Mouse (Mus musculus) T-helper 1 cell (primary cell): ENCODE results near the gene Timm8b.
"Not testable (repeated sequence)": the region's sequence is repeated elsewhere in the genome, so short reads cannot be mapped to it uniquely, and the experiment has no call there.

Source experiments
- in situ Hi-C: fragments of 300-600 bp; cut with MboI, MseI; formaldehyde crosslinking; loops from one replicate; pipeline ENCODE4 v1.15.1; 2025; ENCODE audit warnings: high pct_unique_total_duplicates

Timm8b gene

GRCm38 (mm10) chr9:50601536-50601935 lies 2.2 kb upstream of the Timm8b start:
- in situ Hi-C loops: loop anchor here (25.0 kb wide), 1 partner anchor 1539 kb away; the partner anchor contains the start of gene Zw10

GRCm38 (mm10) chr9:50602055-50602845 lies 1.5 kb upstream of the Timm8b start:
- in situ Hi-C loops: loop anchor here (25.0 kb wide), 1 partner anchor 1540 kb away; the partner anchor contains the start of gene Zw10

DNA sequence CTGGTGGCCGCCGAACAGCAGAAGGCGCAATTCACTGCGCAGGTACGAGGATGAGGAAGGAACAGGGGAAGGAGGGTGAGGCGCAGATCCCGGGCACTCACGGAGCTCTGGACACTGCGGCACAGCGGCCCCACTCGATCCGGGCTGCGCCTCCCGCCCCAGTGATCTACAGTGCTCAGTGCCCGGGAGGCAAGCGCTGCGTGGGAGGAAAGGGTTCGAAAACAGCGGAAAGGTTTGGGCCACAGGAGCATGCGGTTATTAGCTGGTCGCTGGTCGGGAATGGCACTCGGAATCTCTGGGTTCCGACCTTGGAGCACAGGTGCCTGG lies 251 bp downstream of the Timm8b start:
- in situ Hi-C loops: loop anchor here (25.0 kb wide), 1 partner anchor 1542 kb away; the partner anchor contains the start of gene Zw10

- in situ Hi-C loops: loop anchor here (25.0 kb wide), 1 partner anchor 1542 kb away; the partner anchor contains the start of gene Zw10
These were observed 628 bp downstream of the Timm8b start for GRCm38 (mm10) chr9:50604338-50604737.

DNA sequence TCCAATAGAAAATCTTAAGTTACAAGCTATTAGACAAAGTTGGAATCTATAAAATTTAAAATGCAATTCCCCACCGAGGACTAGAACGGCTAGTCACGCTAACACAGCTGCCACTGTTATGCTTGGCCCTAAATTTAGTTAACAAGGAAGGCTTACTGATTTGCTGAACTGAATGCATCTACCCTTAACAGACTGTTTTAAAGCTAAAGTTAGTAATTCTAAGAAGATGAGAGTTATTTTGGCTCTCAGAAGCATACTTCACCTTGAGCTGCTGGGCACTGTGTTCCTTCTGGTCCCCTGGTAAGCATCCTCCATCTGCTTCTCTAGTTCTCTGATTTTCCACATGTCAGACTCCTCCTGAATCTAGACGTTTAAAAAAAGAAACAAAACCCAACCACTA lies 8.4 kb downstream of the Timm8b start:
- in situ Hi-C loops: loop anchor here (25.0 kb wide), 1 partner anchor 1550 kb away; the partner anchor contains the start of gene Zw10

- in situ Hi-C loops: loop anchor here (25.0 kb wide), 1 partner anchor 1554 kb away; the partner anchor contains the start of gene Zw10
These were observed 12.5 kb downstream of the Timm8b start for GRCm38 (mm10) chr9:50616161-50616560.

- in situ Hi-C loops: loop anchor here (25.0 kb wide), 1 partner anchor 1555 kb away; the partner anchor contains the start of gene Zw10
These were observed 13.3 kb downstream of the Timm8b start, which contains the start of the genes Pih1d2 and Nkapd1 for GRCm38 (mm10) chr9:50616766-50617603. Pih1d2 (plus strand) TSS chr9:50617321. Nkapd1 (minus strand) TSS chr9:50617464.

DNA sequence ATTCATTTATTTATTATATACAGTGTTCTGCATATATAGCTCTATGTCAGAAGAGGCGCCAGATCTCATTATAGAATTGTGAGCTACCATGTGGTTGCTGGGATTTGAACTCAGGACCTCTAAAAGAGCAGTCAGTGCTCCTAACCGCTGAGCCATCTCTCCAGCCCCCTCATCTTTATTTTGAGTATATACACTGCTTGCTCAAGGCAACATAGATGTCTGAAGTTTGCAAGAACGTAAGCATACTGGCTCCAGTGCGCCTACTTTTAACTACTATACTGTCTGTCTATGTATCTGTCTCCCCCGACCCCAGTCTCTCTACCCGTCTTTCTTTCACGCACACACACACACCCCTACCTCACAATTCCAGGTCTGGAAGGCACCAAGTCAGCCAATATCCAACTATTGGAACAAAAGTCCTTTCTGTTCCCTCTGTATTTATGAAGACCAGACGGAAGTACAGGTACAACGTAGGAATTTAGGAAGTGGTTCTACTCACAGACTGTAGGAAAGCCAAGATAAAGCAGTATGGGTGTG lies 14.2 kb downstream of the Timm8b start:
- in situ Hi-C loops: loop anchor here (25.0 kb wide), 1 partner anchor 1556 kb away; the partner anchor contains the start of gene Zw10

DNA sequence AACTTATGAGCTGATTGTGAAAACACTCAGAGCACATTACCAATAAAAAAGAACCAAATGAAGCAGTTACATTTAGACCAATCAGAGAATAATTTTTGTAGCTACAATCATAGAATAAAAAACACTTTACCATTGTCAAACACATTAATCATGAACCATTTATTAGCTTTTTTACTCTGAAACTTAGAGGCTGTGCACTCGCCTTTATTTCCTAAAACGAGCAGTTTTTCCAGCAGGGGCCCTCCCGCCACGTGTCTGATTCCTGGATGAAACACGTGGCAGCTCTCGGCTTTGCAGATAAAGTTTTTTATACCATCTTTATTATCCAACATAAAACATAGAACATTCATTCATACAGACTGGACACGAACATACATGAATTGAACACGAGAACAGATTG lies 27.2 kb downstream of the Timm8b start:
- in situ Hi-C loops: not testable (repeated sequence)

DNA sequence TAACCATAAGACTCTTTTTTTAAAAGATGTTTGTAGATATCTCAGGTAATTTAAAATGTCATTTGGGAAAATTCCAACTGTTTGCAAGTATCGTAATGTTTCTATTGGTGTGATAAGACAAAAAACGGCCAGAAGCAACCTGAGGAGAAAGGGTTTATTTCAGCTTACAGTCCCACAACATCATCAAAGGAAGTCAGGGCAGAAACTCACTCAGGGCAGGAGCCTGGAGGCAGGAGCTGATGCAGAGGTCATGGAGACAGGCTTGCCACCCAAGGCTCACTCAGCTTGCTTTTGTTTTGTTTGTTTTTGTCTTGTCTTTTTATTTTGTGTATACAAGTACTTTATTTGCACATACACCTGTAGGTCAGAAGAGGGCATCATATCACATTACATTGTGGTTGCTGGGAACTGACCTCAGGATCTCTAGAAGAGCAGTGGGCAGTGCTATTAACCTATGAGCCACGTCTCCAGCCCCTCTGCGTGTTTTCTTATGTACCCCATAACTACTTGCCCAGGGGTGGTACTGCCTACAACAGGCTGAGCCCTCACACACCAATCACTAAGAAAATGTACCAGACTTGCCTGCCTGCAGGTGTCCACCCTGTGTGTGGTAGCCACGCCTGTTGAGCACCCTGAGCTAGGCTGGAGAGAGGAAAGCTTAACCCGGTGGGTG lies 28.4 kb downstream of the Timm8b start:
- in situ Hi-C loops: no loop called here

GRCm38 (mm10) chr9:50633059-50633458 lies 29.3 kb downstream of the Timm8b start:
- in situ Hi-C loops: no loop called here

DNA sequence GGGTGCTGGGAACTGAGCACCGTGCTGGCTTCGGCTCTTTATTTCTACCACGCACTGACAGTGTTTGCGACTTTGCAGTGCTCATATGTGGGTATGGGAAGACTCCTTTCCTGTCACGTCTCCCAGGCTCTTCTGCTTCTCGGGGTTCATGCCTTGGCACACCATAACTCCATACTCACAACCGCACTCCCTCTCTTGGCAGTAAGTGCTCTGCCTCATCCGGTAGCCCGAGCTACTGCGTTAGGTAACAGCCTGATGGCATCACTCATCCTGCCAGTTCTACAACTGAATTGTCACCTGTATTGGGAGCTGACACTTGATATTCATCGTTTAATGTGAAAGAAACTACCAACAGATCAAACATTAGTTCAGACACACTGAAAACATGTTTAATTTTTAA lies 30.6 kb downstream of the Timm8b start:
- in situ Hi-C loops: no loop called here

GRCm38 (mm10) chr9:50646826-50647370 lies 43.2 kb downstream of the Timm8b start:
- in situ Hi-C loops: loop anchor here (10.0 kb wide), 1 partner anchor 1732 kb away; the partner anchor contains the start of gene Htr3a

DNA sequence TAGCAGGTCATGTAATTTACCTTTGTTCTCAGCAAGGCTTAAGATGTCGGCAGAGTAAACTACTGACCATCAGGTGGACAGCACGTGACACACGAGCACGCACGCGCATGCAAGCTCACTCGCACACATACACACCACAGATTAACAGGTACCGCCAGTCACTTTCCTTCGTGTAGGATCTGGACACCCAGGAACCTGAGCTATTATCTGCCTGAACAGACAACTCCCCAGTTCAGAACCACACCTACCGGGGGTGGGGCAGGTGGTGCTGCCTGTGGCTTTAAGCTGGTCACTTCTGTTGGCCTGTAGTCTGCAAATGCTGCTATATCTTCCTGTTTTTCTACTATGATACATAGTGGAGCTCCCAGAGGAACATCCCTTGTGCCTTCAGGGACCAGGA lies 46.8 kb downstream of the Timm8b start:
- in situ Hi-C loops: no loop called here
